ENCODE assay signal across 21 mouse cellular contexts in genomic region chr8:111832983-111833382, GRCm38 (mm10). TPM values are rescaled to one million over a fixed set of nuclear protein-coding genes. Genes with fewer than 3 reads are reported as not detected.
DNase-seq lines count a peak whose midpoint lies in the region; ATAC-seq and TF ChIP-seq lines count a peak whose summit lies in the region.
"Had no signal": no experiment of that assay in that cellular context is flagged by ENCODE, and none has a peak within 500 bp of the region (broad histone marks: within the 10 kb centered on the region; RNA-seq: fewer than 3 reads in every experiment).

No protein-coding gene starts in this region.

- H3K36me3 ChIP-seq in kidney, postnatal 0 days (ENCODE audit: insufficient read depth, low read length), result peaks cover 17% of the 10 kb centered on the region; the same call in 1 of the 2 replicates

- H3K4me1 ChIP-seq in kidney, postnatal 0 days (replicated peaks; ENCODE audit: insufficient read depth, low read length), result peaks cover 11% of the 10 kb centered on the region
- H3K4me1 ChIP-seq: forebrain, embryonic 10.5 days; hindbrain, embryonic 13.5 days had no signal

- no peak for TF ChIP-seq CTCF in gastrocnemius, adult 2 months (IDR thresholded peaks at IDR 0.05)
- no peak for TF ChIP-seq CTCF in kidney, postnatal 0 days (IDR thresholded peaks at IDR 0.05; ENCODE audit: low read depth)

- WGBS in kidney, postnatal 0 days, result 39% methylated on average over 5 of the region's 5 CpGs

- no peak for ATAC-seq in kidney, postnatal 0 days (replicated peaks; ENCODE audit: low FRiP score, low read depth)
- ATAC-seq: forebrain, embryonic 14.5 days; intestine, embryonic 16.5 days had no signal

- peak overlapping the region; percentile 63 for H3K27ac ChIP-seq in gastrocnemius, adult 2 months
- no peak overlapping the region for H3K27ac ChIP-seq in kidney, postnatal 0 days
- H3K27ac ChIP-seq: embryonic facial prominence, embryonic 15.5 days; forebrain, embryonic 10.5 days; heart, embryonic 15.5 days; hindbrain, embryonic 13.5 days had no signal

- H3K4me3 ChIP-seq in gastrocnemius, adult 2 months, result no peak overlapping the region
- H3K4me3 ChIP-seq in kidney, postnatal 0 days (replicated peaks; ENCODE audit: low read depth, low read length), result no peak overlapping the region
- H3K4me3 ChIP-seq: embryonic facial prominence, embryonic 15.5 days; erythroblast, embryonic 14.5 days; forebrain, embryonic 10.5 days; heart, adult 2 months; heart, embryonic 15.5 days; hindbrain, embryonic 13.5 days had no signal

- intact Hi-C loops in gastrocnemius, adult 2 months (cut with DNase I), result no loop called here

- no peaks in the 10 kb centered on the region for H3K9me3 ChIP-seq in kidney, postnatal 0 days (replicated peaks; ENCODE audit: low read length)
- H3K9me3 ChIP-seq: embryonic facial prominence, embryonic 15.5 days; forebrain, embryonic 10.5 days; heart, embryonic 15.5 days; hindbrain, embryonic 13.5 days had no signal

- no peak for DNase-seq in gastrocnemius, adult 2 months
- no peak for DNase-seq in gastrocnemius, postnatal 4 days (ENCODE audit: low spot score in 2 of 2)
- DNase-seq in kidney, postnatal 0 days (ENCODE audit: low spot score), result peak; percentile 43
- DNase-seq in kidney, adult 8-10 months, result no peak
- DNase-seq in adrenal gland, postnatal 14 days, result peak; percentile 43
- DNase-seq in adrenal gland, postnatal 36 days, result peak; percentile 44 to 47
- no peak for DNase-seq in ovary, postnatal 14 days (ENCODE audit: low spot score)
- DNase-seq: cerebellum, adult 18-20 months; cerebellum, adult 9-11 months; cerebellum, postnatal 36 days; gastrocnemius, postnatal 10 days; heart, adult 2 months; heart, postnatal 14 days had no signal

- H3K9ac ChIP-seq in kidney, postnatal 0 days (ENCODE audit: low read depth, low read length), result no peak overlapping the region
- H3K9ac ChIP-seq: embryonic facial prominence, embryonic 15.5 days; heart, embryonic 15.5 days; hindbrain, embryonic 13.5 days had no signal

- H3K27me3 ChIP-seq in kidney, postnatal 0 days (ENCODE audit: insufficient read depth, low read length), result no peaks in the 10 kb centered on the region
- H3K27me3 ChIP-seq: embryonic facial prominence, embryonic 15.5 days; heart, embryonic 15.5 days; hindbrain, embryonic 13.5 days had no signal

- H3K4me2 ChIP-seq in kidney, postnatal 0 days (ENCODE audit: low read length), result no peak overlapping the region
- H3K4me2 ChIP-seq: embryonic facial prominence, embryonic 15.5 days; heart, embryonic 11.5 days; heart, embryonic 15.5 days; hindbrain, embryonic 13.5 days had no signal

RNA-seq across cellular contexts. Expression of gene Cfdp1, which starts 21.1 kb away (rescaled TPM):
- total RNA-seq in gastrocnemius, adult 2 months (2021), result 10 to 100 TPM; 17.1 to 21.3 TPM
- 10 to 100 TPM; 59.8 to 67.7 TPM for total RNA-seq in gastrocnemius, postnatal 4 days (2021)
- 180 and 183 TPM in 2 replicates for polyA plus RNA-seq in kidney, postnatal 0 days (2015; fragmentation: Nextera tagmentation; extraction: Ambion mirVana)
- total RNA-seq in adrenal gland, postnatal 14 days (2021), result 82.4 and 83.1 TPM in 2 replicates
- total RNA-seq in adrenal gland, postnatal 36 days (2021), result 10 to 100 TPM; 69.5 to 76.7 TPM

RNA-seq across cellular contexts. Expression of gene Tmem170, which starts 43.6 kb away (rescaled TPM):
- 1 to 10 TPM; 2.1 to 2.7 TPM for total RNA-seq in gastrocnemius, adult 2 months (2021)
- 1 to 10 TPM; 2.0 to 2.9 TPM for total RNA-seq in gastrocnemius, postnatal 4 days (2021)
- 15.1 and 15.8 TPM in 2 replicates for polyA plus RNA-seq in kidney, postnatal 0 days (2015; fragmentation: Nextera tagmentation; extraction: Ambion mirVana)
- total RNA-seq in adrenal gland, postnatal 14 days (2021), result 5.8 and 6.5 TPM in 2 replicates
- total RNA-seq in adrenal gland, postnatal 36 days (2021), result 1 to 10 TPM; 6.6 to 6.9 TPM

Comparison
In these comparisons a context has a peak if more than half of its experiments do, and no peak if none do; other contexts are left out.
1. DNase-seq: peak in kidney, postnatal 0 days (single experiment), adrenal gland, postnatal 14 days (single experiment) and adrenal gland, postnatal 36 days (2 of 2); none in gastrocnemius, adult 2 months (single experiment), gastrocnemius, postnatal 4 days (0 of 2), kidney, adult 8-10 months (0 of 2) and ovary, postnatal 14 days (single experiment).